Mouse (Mus musculus): Measurements from ENCODE around the gene A030003K21Rik.

Gene A030003K21Rik

DNA sequence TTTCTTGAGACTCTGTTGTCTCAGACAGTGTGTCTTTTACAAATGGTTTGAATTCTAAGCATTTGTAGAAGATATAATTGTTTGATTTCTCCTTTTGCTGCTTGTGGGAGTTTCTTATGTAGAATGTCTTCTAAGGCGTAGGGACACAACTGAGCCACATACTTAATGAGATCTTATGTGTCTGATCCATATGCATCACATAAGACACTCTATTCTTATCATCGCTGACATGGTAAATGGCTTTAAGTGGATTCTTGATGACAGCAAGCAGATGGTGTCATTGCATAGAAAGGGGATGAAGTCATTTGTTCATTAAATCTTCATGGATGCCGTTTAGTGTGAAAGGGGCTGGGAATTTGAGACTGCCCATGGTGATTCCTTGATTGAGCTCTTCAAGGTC lies 37.3 kb downstream of the A030003K21Rik start:
- no peak for DNase-seq

DNA sequence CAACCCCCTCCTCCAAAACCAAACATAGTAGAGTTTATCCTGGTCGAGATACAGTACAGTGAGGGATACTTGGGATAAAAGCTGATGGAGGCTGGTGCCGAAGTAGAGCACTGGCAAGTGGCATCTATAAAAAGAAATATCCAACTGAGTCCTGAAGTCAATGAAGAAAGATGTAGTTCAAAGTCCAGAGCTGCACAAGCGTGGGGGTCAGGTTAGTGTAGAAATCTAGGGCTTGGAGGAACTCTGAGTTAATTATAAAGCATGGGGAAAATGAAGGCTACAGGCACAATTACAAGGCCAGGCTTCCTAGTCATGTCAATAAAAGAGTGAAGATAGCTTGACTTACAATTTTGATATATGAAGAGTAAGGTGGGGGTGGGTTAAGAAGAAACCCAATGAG lies 42.0 kb downstream of the A030003K21Rik start:
- no peak for DNase-seq

DNA sequence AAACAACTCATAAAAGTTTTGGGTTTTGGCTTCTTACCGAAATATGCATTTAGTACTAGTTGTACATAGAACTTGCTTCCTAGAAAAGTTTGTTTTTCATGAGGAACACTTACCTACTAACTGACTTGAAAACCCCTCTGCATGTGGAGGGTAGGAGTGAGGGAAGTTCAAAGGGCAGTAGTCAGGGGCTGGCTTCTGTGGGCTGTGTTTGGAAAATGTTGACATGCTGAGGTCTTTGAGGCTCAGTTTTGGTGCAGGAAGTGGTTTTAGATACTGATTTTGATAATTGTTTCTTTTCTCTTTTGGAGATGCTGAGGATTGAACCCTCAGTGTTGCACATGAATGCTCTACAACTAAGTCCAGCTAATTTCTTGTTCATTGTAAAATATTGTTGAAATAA lies 42.6 kb downstream of the A030003K21Rik start:
- DNase-seq = no peak

DNA sequence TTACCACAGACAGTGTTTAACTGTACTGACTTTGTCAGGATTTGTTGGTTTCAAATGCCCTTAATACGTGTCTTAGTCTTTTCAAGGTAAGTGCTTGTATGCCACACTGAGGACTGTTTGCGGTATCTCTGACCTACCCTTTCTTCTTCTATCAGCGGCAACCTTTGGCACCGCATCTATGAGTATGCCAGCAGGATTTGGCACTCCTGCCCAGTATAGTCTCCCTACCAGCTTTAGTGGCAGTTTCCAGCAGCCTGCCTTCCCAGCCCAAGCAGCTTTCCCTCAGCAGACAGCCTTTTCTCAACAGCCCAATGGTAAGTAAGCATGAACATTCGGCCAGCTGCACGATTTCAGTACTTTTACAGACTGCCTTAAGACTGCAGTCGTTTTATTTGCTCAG lies 49.9 kb downstream of the A030003K21Rik start:
- no peak for DNase-seq
